In genomic region chr4:141875481-141876108, GRCm38 (mm10) we compare ENCODE assay signal across 9 mouse cellular contexts. TPM values are rescaled to one million over a fixed set of nuclear protein-coding genes. Genes with fewer than 3 reads are reported as not detected.
A peak's percentile ranks its signal among the peaks of the same experiment; 100 is the strongest.
DNase-seq lines count a peak whose midpoint lies in the region; ATAC-seq and TF ChIP-seq lines count a peak whose summit lies in the region.
"Had no signal": no experiment of that assay in that cellular context is flagged by ENCODE, and none has a peak within 500 bp of the region (broad histone marks: within the 10 kb centered on the region; RNA-seq: fewer than 3 reads in every experiment).

No protein-coding gene starts in this region.

- H3K27ac ChIP-seq in layer of hippocampus, adult 2 months, result peak overlapping the region; percentile 87
- no peak overlapping the region for H3K27ac ChIP-seq in embryonic facial prominence, embryonic 11.5 days (replicated peaks; ENCODE audit: low read depth, low read length)
- H3K27ac ChIP-seq in intestine, embryonic 16.5 days (ENCODE audit: low read length), result no peak overlapping the region
- H3K27ac ChIP-seq in neural tube, embryonic 13.5 days (replicated peaks), result peak overlapping the region; percentile 67; the same call in 1 of the 2 replicates

- 11% methylated on average over 8 of the region's 8 CpGs for WGBS in embryonic facial prominence, embryonic 11.5 days
- 20% methylated on average over 8 of the region's 8 CpGs for WGBS in intestine, embryonic 16.5 days
- 15% methylated on average over 8 of the region's 8 CpGs for WGBS in neural tube, embryonic 13.5 days

- ATAC-seq in embryonic facial prominence, embryonic 11.5 days (replicated peaks; ENCODE audit: insufficient number of reproducible peaks, low FRiP score, low TSS enrichment, low read depth), result no peak; the same call in 1 of the 2 replicates
- no peak for ATAC-seq in intestine, embryonic 16.5 days
- peak; percentile 15; the same call in 1 of the 2 replicates for ATAC-seq in neural tube, embryonic 13.5 days (ENCODE audit: low read depth)

- H3K4me3 ChIP-seq in layer of hippocampus, adult 2 months, result peak overlapping the region; percentile 91
- H3K4me3 ChIP-seq in embryonic facial prominence, embryonic 11.5 days (ENCODE audit: low read depth, low read length), result peak overlapping the region; percentile 69
- H3K4me3 ChIP-seq in intestine, embryonic 16.5 days (ENCODE audit: low read length), result peak overlapping the region; percentile 81
- peak overlapping the region; percentile 70 for H3K4me3 ChIP-seq in neural tube, embryonic 13.5 days

- H3K9ac ChIP-seq in embryonic facial prominence, embryonic 11.5 days (replicated peaks; ENCODE audit: low read length), result 0 out of 2 replicates have a peak overlapping the region, but pooled peaks have one; percentile 76
- no peak overlapping the region for H3K9ac ChIP-seq in intestine, embryonic 16.5 days (ENCODE audit: low read depth, low read length)
- peak overlapping the region; percentile 91 for H3K9ac ChIP-seq in neural tube, embryonic 13.5 days

- no peaks in the 10 kb centered on the region; the same call in 1 of the 2 replicates for H3K27me3 ChIP-seq in embryonic facial prominence, embryonic 11.5 days (ENCODE audit: control insufficient read depth, insufficient read depth, low read length)
- no peaks in the 10 kb centered on the region for H3K27me3 ChIP-seq in intestine, embryonic 16.5 days (replicated peaks; ENCODE audit: control insufficient read depth, insufficient read depth, low read length)
- H3K27me3 ChIP-seq in neural tube, embryonic 13.5 days, result no peaks in the 10 kb centered on the region; the same call in 1 of the 2 replicates

- 0 out of 2 replicates have a peak, but pooled peaks have one; percentile 3 for TF ChIP-seq CTCF in layer of hippocampus, adult 2 months (conservative IDR thresholded peaks at IDR 0.05)

- peaks cover 3% of the 10 kb centered on the region; the same call in 1 of the 2 replicates for H3K4me1 ChIP-seq in embryonic facial prominence, embryonic 11.5 days (ENCODE audit: control insufficient read depth, insufficient read depth, low read length)
- H3K4me1 ChIP-seq in intestine, embryonic 16.5 days (ENCODE audit: control insufficient read depth, insufficient read depth, low read length), result peaks cover 36% of the 10 kb centered on the region
- H3K4me1 ChIP-seq in neural tube, embryonic 13.5 days (replicated peaks), result peaks cover 48% of the 10 kb centered on the region

- DNase-seq in layer of hippocampus, adult 2 months (ENCODE audit: low spot score in 2 of 2), result no peak
- no peak for DNase-seq in layer of hippocampus, adult 18-20 months (ENCODE audit: low spot score in 2 of 2)
- DNase-seq in embryonic facial prominence, embryonic 11.5 days (ENCODE audit: low spot score), result no peak
- no peak for DNase-seq in adrenal gland, postnatal 14 days
- no peak for DNase-seq in urinary bladder, postnatal 10 days (ENCODE audit: low spot score)
- no peak for DNase-seq in gastrocnemius, adult 18-20 months (ENCODE audit: low spot score)

- peak overlapping the region; percentile 94 for H3K4me2 ChIP-seq in embryonic facial prominence, embryonic 11.5 days (ENCODE audit: low read depth, low read length)
- H3K4me2 ChIP-seq in intestine, embryonic 16.5 days (ENCODE audit: low read depth, low read length), result peak overlapping the region; percentile 95
- peak overlapping the region; percentile 92 for H3K4me2 ChIP-seq in neural tube, embryonic 13.5 days

- no peaks in the 10 kb centered on the region for H3K36me3 ChIP-seq in embryonic facial prominence, embryonic 11.5 days (replicated peaks; ENCODE audit: control insufficient read depth, insufficient read depth, low read depth, low read length)
- H3K36me3 ChIP-seq in intestine, embryonic 16.5 days (ENCODE audit: control insufficient read depth, insufficient read depth, low read length), result no peaks in the 10 kb centered on the region
- no peaks in the 10 kb centered on the region for H3K36me3 ChIP-seq in neural tube, embryonic 13.5 days

- H3K9me3 ChIP-seq in embryonic facial prominence, embryonic 11.5 days (replicated peaks; ENCODE audit: control insufficient read depth, low read length), result no peaks in the 10 kb centered on the region
- H3K9me3 ChIP-seq in intestine, embryonic 16.5 days (ENCODE audit: control insufficient read depth, low read length), result no peaks in the 10 kb centered on the region
- H3K9me3 ChIP-seq in neural tube, embryonic 13.5 days, result no peaks in the 10 kb centered on the region

RNA-seq across cellular contexts. Expression of gene Efhd2, which starts 0.9 kb away (rescaled TPM):
- 100 to 1,000 TPM; 139 to 140 TPM for total RNA-seq in layer of hippocampus, adult 2 months (2021)
- 100 to 1,000 TPM; 157 to 184 TPM for total RNA-seq in layer of hippocampus, adult 18-20 months (2021)
- 18.2 and 19.1 TPM in 2 replicates for polyA plus RNA-seq in embryonic facial prominence, embryonic 11.5 days (2014; fragmentation: Nextera tagmentation; extraction: Ambion mirVana)
- 140 and 163 TPM in 2 replicates for polyA plus RNA-seq in intestine, embryonic 16.5 days (2015; fragmentation: Nextera tagmentation; extraction: Ambion mirVana)
- 65.7 and 67.1 TPM in 2 replicates for polyA plus RNA-seq in neural tube, embryonic 13.5 days (2015; fragmentation: Nextera tagmentation; extraction: Ambion mirVana)
- total RNA-seq in adrenal gland, postnatal 14 days (2021), result 21.4 and 28.2 TPM in 2 replicates
- total RNA-seq in gastrocnemius, adult 18-20 months (2021), result 1 to 10 TPM; 2.8 to 4.7 TPM

RNA-seq across cellular contexts. Expression of gene Ctrc, which starts 29.4 kb away (rescaled TPM):
- not detected for total RNA-seq in layer of hippocampus, adult 2 months (2021)
- total RNA-seq in layer of hippocampus, adult 18-20 months (2021), result not detected
- polyA plus RNA-seq in embryonic facial prominence, embryonic 11.5 days (2014; fragmentation: Nextera tagmentation; extraction: Ambion mirVana), result not detected in 2 replicates
- 0.29 and 0.87 TPM in 2 replicates for polyA plus RNA-seq in intestine, embryonic 16.5 days (2015; fragmentation: Nextera tagmentation; extraction: Ambion mirVana)
- not detected in 2 replicates for polyA plus RNA-seq in neural tube, embryonic 13.5 days (2015; fragmentation: Nextera tagmentation; extraction: Ambion mirVana)
- not detected in 2 replicates for total RNA-seq in adrenal gland, postnatal 14 days (2021)
- not detected for total RNA-seq in gastrocnemius, adult 18-20 months (2021)
- total RNA-seq: gastrocnemius, postnatal 36 days had no signal

RNA-seq across cellular contexts. Expression of gene Cela2a, which starts 49.6 kb away (rescaled TPM):
- total RNA-seq in layer of hippocampus, adult 2 months (2021), result not detected
- total RNA-seq in layer of hippocampus, adult 18-20 months (2021), result not detected
- not detected in 2 replicates for polyA plus RNA-seq in embryonic facial prominence, embryonic 11.5 days (2014; fragmentation: Nextera tagmentation; extraction: Ambion mirVana)
- polyA plus RNA-seq in intestine, embryonic 16.5 days (2015; fragmentation: Nextera tagmentation; extraction: Ambion mirVana), result 455 and 890 TPM in 2 replicates
- polyA plus RNA-seq in neural tube, embryonic 13.5 days (2015; fragmentation: Nextera tagmentation; extraction: Ambion mirVana), result not detected in 2 replicates
- total RNA-seq in adrenal gland, postnatal 14 days (2021), result 0.56 TPM in 1 of 2 replicates, not detected in the other
- under 1 TPM in 1 of 2 experiments, not detected in 1; 0.78 TPM for total RNA-seq in gastrocnemius, adult 18-20 months (2021)
- total RNA-seq: gastrocnemius, postnatal 36 days had no signal

Comparison
In these comparisons a context has a peak if more than half of its experiments do, and no peak if none do; other contexts are left out.
1. H3K27ac ChIP-seq: peak in layer of hippocampus, adult 2 months (single experiment) and neural tube, embryonic 13.5 days (single experiment); none in embryonic facial prominence, embryonic 11.5 days (single experiment) and intestine, embryonic 16.5 days (single experiment).
2. Peak in every context shown above with its lines, with median percentiles within 50 percentile points of each other: H3K4me3 ChIP-seq and H3K4me2 ChIP-seq.